Mouse (Mus musculus) limb, embryonic 10.5 days (tissue): Measurements from ENCODE around the gene Krt4. TPM values are rescaled to one million over a fixed set of nuclear protein-coding genes. Genes with fewer than 3 reads are reported as not detected.

ENCODE experiments used
- DNase-seq: peaks from one replicate; pipeline ENCODE4 v3.0.0-alpha.2; 2017; ENCODE audit warnings: low spot score
- H3K27ac ChIP-seq: fragments of 300-500 bp; sonication (generic); 2 replicates; pipeline ENCODE4 v1.5.1; 2016; ENCODE audit warnings: mild to moderate bottlenecking
- H3K27me3 ChIP-seq: fragments of 300-500 bp; sonication (generic); 2 replicates; pipeline ENCODE4 v1.6.1; 2016; ENCODE audit warnings: low read depth, mild to moderate bottlenecking; ENCODE audit not compliant: poor library complexity, severe bottlenecking
- H3K36me3 ChIP-seq: fragments of 300-500 bp; sonication (generic); 2 replicates; pipeline ENCODE4 v1.6.1; 2016; ENCODE audit warnings: mild to moderate bottlenecking, moderate library complexity
- H3K4me1 ChIP-seq: fragments of 300-500 bp; sonication (generic); 2 replicates; pipeline ENCODE4 v1.6.1; 2016
- H3K4me3 ChIP-seq: fragments of 300-500 bp; sonication (generic); 2 replicates; pipeline ENCODE4 v1.5.1; 2016; ENCODE audit warnings: mild to moderate bottlenecking, moderate library complexity
- H3K9me3 ChIP-seq: fragments of 300-500 bp; sonication (generic); replicated peaks from 2 replicates; pipeline ENCODE4 v1.6.1; 2016; ENCODE audit warnings: mild to moderate bottlenecking
- WGBS: fragments of 180-500 bp; shearing (Covaris S2); methylation state at CpG from one replicate; pipeline ENCODE4 v1.1.7; 2016; 5-methylcytosine and 5-hydroxymethylcytosine counted together
- microRNA-seq: library from miRNA; unstranded; fragments of <30 nt; microRNA quantifications from one replicate; pipeline ENCODE4, GENCODE M21; 2017
- polyA plus RNA-seq: library from polyadenylated mRNA; unstranded; fragments of >200 nt; fragmentation: Nextera tagmentation; extraction: Ambion mirVana; gene quantifications from 2 replicates; pipeline ENCODE4 v1.2.1, GENCODE M21; 2016

Krt4 gene
- polyA plus RNA-seq, 1 experiment from 2014 or later = not detected

GRCm38 (mm10) chr15:101874383-101874782, 50.2 kb downstream of the Krt4 start:
- Histone ChIP-seq H3K27me3 (peaks cover 5% of the 10 kb centered on the region; the same call in 1 of the 2 replicates), H3K27ac (no peak overlapping the region), H3K4me1 (no peaks in the 10 kb centered on the region), H3K9me3 (no peaks in the 10 kb centered on the region), H3K36me3 (no peaks in the 10 kb centered on the region), H3K4me3 (no peak overlapping the region)
- DNase-seq = no peak
- WGBS = 81% methylated on average over 1 of the region's 1 CpGs

- Histone ChIP-seq H3K9me3 (no peaks in the 10 kb centered on the region), H3K4me1 (no peaks in the 10 kb centered on the region), H3K36me3 (no peaks in the 10 kb centered on the region), H3K27me3 (peaks cover 16% of the 10 kb centered on the region; the same call in 1 of the 2 replicates), H3K4me3 (no peak overlapping the region), H3K27ac (no peak overlapping the region)
- no peak for DNase-seq
- 82% methylated on average over 4 of the region's 4 CpGs for WGBS
These were observed 51.3 kb downstream of the Krt4 start for GRCm38 (mm10) chr15:101873231-101873630.

- H3K27me3 ChIP-seq = peaks cover 24% of the 10 kb centered on the region; the same call in 1 of the 2 replicates
- no peak within 1 kb of the TSS for H3K4me3 ChIP-seq
- 51% methylated on average over 6 of the region's 6 CpGs for WGBS
- no peak for DNase-seq
- no peaks in the 10 kb centered on the region for H3K4me1 ChIP-seq
- H3K27ac ChIP-seq = no peak within 1 kb of the TSS
- no peaks in the 10 kb centered on the region for H3K36me3 ChIP-seq
- H3K9me3 ChIP-seq = no peaks in the 10 kb centered on the region
These were observed 55.1 kb downstream of the Krt4 start, which contains the start of gene Krt77 for GRCm38 (mm10) chr15:101869431-101869830. Krt77 (minus strand) TSS chr15:101869705.

Small RNA genes lying within 50 kb of the gene (microRNA-seq; reads per million reads assigned to microRNA genes)
- not detected for gene Gm44356

Other genes with a start within 250 kb of the Krt4 start
- not detected in 2 replicates for gene Krt6b, start 244.4 kb downstream of the Krt4 start, polyA plus RNA-seq
- 0.13 TPM in 1 of 2 replicates, not detected in the other for gene Krt6a, start 230.4 kb downstream of the Krt4 start, polyA plus RNA-seq
- 19.1 and 40.4 TPM in 2 replicates for gene Krt5, start 211.8 kb downstream of the Krt4 start, polyA plus RNA-seq
- not detected in 2 replicates for gene Krt71, start 181.6 kb downstream of the Krt4 start, polyA plus RNA-seq
- not detected in 2 replicates for gene Krt72, start 138.3 kb downstream of the Krt4 start, polyA plus RNA-seq
- gene Krt73, start 122.4 kb downstream of the Krt4 start, polyA plus RNA-seq = not detected in 2 replicates
- gene Krt2, start 106.6 kb downstream of the Krt4 start, polyA plus RNA-seq = not detected in 2 replicates
- gene Krt1, start 73.9 kb downstream of the Krt4 start, polyA plus RNA-seq = 0.59 and 0.96 TPM in 2 replicates
- gene Krt77, start 55.0 kb downstream of the Krt4 start, polyA plus RNA-seq = not detected in 2 replicates
- gene Krt76, start 31.8 kb downstream of the Krt4 start, polyA plus RNA-seq = not detected in 2 replicates
- gene Krt79, start 15.6 kb upstream of the Krt4 start, polyA plus RNA-seq = not detected in 2 replicates
- 0.08 TPM in 1 of 2 replicates, not detected in the other for gene Krt78, start 29.6 kb upstream of the Krt4 start, polyA plus RNA-seq
- 29.3 and 42.6 TPM in 2 replicates for gene Krt8, start 79.7 kb upstream of the Krt4 start, polyA plus RNA-seq
- gene Krt18, start 103.4 kb upstream of the Krt4 start, polyA plus RNA-seq = 33.4 and 49.5 TPM in 2 replicates
- 133 and 140 TPM in 2 replicates for gene Eif4b, start 149.0 kb upstream of the Krt4 start, polyA plus RNA-seq
- gene Tns2, start 175.7 kb upstream of the Krt4 start, polyA plus RNA-seq = 13.0 and 18.6 TPM in 2 replicates
- 12.6 and 14.6 TPM in 2 replicates for gene Spryd3, start 211.5 kb upstream of the Krt4 start, polyA plus RNA-seq
- 0.23 and 0.46 TPM in 2 replicates for gene Igfbp6, start 219.6 kb upstream of the Krt4 start, polyA plus RNA-seq
- 0.06 and 0.24 TPM in 2 replicates for gene Soat2, start 225.8 kb upstream of the Krt4 start, polyA plus RNA-seq